Mouse (Mus musculus) frontal cortex, postnatal 25 days (tissue): ENCODE measurements around the gene Nup107.
"Not testable (repeated sequence)": the region's sequence is repeated elsewhere in the genome, so short reads cannot be mapped to it uniquely, and the experiment has no call there.

Source experiments
- DNase-seq, 2 experiments: peaks; one replicate each; pipeline ENCODE4 v3.0.0; 2022; ENCODE audit warnings: low spot score in 2 of 2

Nup107 gene

DNA sequence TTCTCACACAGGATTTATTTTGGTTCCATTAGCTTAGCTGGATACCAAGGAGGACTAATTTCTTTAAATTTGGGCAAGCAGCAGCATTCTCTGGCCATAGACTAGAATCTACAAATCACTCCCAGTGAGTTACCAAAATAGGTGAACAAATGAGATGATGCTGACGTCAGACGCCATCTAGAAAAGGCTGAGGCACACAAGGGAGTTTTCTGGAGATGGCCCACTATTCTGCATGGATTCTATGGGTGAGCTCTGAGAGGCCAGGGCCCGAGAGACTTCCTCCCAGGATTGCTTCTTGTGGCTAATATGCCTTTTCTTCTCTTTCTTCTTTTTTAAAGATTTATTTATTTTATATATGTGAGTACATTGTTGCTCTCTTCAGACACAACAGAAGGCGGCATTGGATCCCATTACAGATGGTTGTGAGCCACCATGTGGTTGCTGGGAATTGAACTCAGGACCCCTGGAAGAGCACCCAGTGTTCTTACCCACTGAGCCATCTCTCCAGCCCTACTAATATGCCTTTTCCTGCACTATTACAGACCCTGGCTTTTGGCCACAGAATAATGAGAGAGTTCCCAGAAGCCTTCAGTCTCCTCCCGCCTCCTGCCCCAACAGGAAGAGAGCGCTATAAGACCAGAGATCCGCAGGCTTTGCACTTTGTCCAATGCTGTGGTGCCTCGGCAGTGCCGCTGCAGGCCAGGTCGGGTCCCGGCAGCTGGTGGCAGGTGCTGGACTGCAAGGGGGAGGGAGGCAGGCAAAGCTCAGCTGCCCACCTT lies 27.2 kb downstream of the Nup107 start:
- DNase-seq = no peak

DNA sequence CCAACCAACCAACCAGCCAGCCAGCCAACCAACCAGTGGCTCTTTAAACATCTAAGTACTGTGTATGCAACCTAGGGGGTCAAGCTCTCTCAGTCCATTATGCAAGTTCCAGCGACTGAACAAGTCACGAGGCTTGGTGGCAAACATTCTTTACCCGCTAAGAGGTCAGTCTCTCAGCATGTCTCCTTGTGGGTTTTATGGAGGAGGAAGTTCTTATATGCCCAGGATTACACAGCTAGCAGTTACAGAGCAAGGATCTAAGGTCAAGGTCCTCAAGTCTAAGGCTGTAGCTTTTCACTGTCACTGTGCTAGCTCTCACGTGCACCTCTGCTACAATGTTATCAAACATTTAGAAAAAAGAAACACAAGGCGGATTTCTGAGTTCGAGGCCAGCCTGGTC lies 27.9 kb downstream of the Nup107 start:
- DNase-seq = no peak

DNA sequence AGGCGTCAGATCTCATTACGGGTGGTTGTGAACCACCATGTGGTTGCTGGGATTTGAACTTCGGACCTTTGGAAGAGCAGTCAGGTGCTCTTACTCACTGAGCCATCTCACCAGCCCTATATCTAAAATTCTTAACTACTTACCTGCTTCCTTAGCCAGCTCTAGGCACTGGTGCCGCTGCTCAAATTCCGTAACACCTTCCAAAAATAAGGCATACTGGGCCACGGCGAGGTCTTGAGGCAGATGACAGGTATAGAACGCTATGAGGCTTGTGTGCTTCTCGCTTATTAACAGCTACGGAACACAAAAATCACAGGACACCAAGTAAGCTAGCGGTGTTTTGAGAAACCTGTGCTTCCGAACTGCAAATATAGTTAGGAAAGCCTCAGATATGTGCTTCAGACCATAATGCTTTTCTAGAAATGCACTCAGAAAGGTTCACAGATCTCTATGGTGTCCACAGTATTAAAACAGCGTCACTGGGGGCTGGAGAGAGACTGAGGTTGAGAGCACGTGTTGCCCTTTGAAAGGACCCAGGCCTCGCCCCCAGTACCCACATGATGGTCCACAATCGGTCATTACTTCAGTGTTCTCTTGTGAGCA lies 28.8 kb downstream of the Nup107 start:
- no peak for DNase-seq

DNA sequence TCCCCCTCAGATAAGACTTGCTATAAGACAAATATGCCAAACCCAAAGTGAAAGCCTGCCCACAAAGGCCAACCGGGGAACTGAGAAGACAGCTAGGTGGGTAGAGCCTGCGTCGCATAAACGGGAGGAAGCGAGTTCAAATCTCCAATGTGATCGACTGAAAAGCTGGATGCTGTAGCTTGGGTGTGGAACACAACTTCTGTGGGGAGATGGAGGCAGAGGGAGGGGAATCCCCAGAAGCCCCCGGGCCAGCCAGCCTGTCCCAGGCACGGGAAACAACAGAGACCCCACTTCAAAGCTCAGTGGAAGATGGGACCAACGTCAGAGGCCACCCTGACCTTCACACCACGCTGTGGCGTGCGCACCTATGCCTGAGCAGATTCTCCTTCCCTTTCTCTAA lies 29.5 kb downstream of the Nup107 start:
- DNase-seq = no peak

GRCm38 (mm10) chr10:117762281-117762830 lies 30.1 kb downstream of the Nup107 start:
- no peak for DNase-seq

DNA sequence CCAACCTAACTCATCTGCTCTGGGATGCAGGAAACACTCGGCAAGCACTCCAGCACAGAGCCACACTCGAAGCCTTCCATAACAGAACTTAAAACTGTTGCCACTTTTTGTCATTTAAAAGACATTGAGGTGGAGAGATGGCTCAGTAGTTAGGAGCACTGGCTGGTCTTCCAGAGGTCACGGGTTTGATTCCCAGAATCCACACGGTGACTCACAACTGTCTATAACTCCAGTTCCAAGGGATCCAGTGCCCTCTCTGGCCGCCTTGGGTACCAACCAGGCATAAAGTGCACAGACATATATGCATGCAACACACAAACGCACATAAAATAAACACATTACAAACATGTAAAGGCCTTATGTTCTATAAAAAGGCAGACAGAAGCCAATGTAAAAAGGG lies 31.0 kb downstream of the Nup107 start:
- no peak for DNase-seq

GRCm38 (mm10) chr10:117760831-117761335 lies 31.6 kb downstream of the Nup107 start:
- no peak for DNase-seq

DNA sequence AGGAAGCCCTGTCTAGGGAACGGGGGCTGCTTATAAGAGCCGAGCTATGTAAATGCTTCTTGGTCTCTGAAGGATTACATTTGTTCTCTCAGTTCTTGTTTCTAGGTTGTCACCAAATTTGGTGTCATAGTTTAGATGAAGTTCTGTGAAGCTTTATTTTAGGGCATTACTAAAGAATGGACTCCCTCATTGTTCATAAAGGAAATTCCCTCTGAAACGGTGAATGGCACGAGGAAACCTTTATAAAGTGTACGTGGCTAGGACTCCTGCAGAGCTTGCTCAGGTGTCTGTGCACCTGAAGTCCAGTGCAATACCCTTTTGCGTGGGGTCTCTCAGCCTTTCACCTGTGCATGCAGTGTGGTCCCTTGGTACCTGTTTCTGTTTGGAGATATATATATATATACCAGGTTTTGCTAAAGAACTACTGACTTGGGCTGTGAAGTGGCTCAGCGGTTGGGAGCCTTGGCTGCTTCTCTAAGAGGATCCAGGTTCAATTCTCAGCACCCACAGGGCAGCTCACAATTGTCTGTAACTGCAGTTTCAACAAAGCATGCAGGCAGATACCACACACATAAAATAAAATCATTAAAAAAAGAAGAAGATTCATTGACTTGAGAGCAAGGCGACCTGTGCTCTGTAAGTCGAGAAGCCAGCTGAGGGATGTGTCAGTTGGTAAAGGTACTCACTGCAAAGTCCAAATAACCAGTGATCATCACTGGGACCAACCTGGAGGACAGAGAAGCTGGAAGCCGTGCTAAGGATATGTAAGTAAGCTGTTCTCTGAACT lies 32.5 kb downstream of the Nup107 start:
- no peak for DNase-seq

GRCm38 (mm10) chr10:117758749-117759727 lies 33.5 kb downstream of the Nup107 start:
- DNase-seq = no peak

DNA sequence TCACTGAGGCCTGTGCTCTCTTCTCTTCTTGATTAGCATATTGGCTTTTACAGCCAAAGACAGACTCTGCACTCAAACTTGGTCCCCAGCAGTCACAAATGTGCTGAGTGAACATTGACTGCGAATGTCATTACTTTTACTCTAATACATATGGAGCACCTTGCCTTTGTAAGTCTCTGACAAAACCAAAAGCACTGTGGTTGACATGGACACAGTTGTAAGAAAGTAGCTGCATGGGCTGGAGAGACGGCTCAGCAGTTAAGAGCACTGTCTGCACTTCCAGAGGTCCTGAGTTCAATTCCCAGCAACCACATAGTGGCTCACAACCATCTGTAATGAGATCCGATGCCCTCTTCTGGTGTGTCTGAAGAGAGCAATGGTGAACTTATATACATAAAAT lies 34.2 kb downstream of the Nup107 start:
- not testable (repeated sequence) for DNase-seq

- no peak for DNase-seq
Measured at GRCm38 (mm10) chr10:117757796-117758342, 34.6 kb downstream of the Nup107 start.

DNA sequence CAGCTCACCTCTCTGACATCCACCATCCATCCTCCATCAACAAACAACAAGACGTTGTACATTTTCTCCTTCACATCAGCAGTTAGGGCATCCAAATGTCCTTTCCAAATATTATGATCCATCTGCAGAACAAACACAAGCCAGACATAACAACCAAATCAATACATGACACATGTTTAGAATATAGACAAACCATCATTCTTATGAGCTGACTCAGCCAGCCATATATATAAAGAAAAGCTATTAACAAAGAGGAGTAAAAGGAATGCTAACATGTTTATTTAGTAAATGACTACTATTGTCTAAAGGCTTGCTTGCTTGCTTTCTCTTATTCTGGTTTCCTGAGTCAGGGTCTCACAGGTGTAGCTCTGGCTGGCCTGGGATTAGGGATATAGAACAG lies 35.2 kb downstream of the Nup107 start:
- DNase-seq = no peak

DNA sequence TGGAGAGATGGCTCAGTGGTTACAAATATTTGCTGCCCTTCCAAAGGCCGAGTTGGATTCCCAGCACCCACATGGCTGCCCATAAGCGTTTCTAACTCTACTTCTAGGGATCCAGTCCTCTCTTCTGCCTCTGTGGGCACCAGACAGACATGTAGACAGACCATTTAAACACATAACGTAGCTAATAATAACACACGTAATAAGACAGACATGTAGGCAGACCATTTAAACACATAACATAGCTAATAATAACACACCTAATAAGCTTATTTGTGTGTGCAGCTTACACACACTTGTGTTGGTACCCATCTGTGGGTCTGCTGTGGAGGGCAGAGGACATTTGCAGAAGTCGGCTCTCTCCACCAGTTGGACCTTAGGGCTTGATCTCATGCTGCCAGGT lies 35.7 kb downstream of the Nup107 start:
- no peak for DNase-seq

- DNase-seq = no peak
Measured at GRCm38 (mm10) chr10:117755799-117756467, 36.6 kb downstream of the Nup107 start.

DNA sequence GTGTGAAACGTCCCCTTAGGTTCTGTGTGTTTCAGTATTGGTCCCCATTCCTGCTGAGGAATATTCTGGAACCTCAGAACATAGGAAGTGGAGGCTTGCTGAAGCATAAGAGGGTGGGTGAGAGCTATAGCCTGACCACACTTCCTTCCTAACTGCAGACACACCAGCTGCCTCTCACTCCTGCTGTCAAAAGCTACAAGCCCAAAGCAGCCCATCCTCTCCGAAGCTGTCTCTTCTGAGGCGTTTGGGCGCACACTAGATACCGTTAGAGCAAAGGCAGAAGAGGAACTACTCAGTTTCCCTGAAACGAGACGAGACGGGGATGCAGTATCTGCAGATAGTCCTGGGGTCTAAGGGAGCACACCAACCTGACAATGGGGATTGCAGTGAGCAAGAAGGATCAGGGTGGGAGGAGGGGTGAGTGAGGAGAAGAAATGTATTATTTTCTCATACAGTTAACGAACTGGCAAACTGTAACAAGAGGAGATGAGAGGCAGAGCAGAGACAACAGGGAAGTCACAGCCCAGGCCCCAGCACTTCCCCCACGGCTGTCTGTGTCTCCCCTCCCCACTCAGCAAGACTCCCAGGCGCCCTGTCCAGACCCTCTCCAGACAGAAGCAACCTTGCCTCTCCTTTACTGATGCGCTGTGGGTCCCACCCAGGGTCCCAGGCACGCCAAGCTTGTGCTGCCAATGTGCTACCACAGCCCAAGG lies 37.3 kb downstream of the Nup107 start:
- DNase-seq = no peak

DNA sequence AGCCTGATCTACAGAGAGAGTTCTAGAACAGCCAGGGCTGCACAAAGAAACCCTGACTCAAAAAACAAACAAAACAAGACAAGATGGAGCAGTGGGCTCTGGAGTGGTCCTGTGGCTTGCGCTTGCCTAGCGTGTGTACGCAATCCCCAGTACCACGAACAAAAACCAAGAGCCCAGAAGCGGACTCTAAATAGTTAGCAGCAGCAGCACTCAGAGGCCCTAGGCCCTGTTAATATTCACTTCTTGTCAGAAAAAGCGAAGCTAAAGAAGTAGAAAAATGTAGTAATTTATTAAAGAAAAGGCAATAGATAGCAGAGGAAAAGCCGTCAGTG lies 37.9 kb downstream of the Nup107 start:
- DNase-seq = no peak

DNA sequence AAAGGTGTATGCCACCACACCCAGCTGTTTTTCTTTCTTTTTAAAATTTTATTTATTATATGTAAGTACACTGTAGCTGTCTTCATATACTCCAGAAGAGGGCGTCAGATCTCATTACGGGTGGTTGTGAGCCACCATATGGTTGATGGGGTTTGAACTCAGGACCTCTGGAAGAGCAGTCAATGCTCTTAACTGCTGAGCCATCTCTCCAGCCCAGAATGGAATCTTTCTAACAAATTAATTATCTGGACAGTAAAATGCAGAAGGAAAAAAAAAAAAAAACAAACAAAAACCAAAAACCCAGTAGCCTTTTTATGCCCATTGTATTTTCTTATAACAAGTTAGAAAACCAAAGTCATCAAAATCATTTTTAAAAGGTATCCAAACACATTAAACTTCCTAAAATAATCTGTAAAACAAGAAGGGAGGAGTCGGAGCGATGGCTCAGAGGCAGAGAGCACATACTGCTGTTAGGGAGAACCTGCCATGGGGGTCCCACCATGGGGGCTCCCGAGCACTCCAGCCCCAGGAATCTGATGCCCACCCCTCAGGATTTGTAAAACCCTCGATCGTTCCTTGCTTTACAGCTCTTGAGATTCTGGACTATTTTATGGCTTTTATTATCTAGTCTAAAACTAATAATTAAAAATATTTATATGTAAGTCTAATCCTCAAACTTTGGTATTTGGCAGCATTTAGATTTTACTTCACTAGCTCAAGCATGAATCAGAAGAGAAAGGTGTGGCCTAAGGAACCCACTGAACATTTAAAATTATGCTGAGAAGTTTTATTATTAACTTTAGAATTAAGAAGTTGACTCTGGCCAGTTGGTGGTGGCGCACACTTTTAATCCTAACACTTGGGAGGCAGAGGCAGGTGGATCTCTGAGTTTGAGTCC lies 38.5 kb downstream of the Nup107 start:
- no peak for DNase-seq

GRCm38 (mm10) chr10:117752851-117753647 lies 39.5 kb downstream of the Nup107 start:
- no peak for DNase-seq
